Mouse (Mus musculus) G1E (cell line): Measurements from ENCODE around the gene Zdhhc12.

Experiments
- CTCF ChIP-seq: IDR thresholded peaks from 2 replicates; pipeline ENCODE4 v1.5.1; 2012; ENCODE audit warnings: low read depth, low read length, inconsistent platforms, mixed read lengths
- POLR2AphosphoS5 ChIP-seq: IDR thresholded peaks from 2 replicates; pipeline ENCODE4 v1.6.1; 2012; ENCODE audit warnings: low read depth, low read length, inconsistent platforms; ENCODE audit not compliant: insufficient replicate concordance

DNA sequence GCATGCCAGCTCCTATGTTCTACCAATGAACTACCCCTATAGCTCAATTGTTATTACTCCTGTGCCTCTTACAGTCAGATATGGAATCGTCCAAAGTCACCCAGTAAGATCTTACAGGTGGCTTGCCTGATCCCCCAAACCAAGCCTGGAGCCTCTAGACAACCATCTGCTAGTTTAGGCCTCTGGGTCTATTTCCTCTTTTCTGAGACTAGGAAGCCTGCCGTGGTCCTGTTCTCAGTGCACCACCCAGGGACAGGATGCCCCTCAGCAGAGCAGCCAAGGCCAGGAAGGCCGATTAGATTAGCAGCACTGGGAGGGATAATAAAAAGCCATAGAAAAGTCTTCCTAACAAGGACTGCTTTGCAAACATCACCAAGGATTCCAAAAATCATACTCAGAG lies 43.6 kb downstream of the Zdhhc12 start:
- TF ChIP-seq POLR2AphosphoS5, result no peak
- TF ChIP-seq CTCF, result no peak
